Comparison of ENCODE assay signal across 8 mouse cellular contexts in genomic region chr11:120262356-120262901, GRCm38 (mm10). TPM values are rescaled to one million over a fixed set of nuclear protein-coding genes. Genes with fewer than 3 reads are reported as not detected.
DNase-seq lines count a peak whose midpoint lies in the region; ATAC-seq lines count a peak whose summit lies in the region.

No protein-coding gene starts in this region.

- no peak overlapping the region for H3K9ac ChIP-seq in intestine, embryonic 14.5 days (ENCODE audit: low read length)
- H3K9ac ChIP-seq in limb, embryonic 12.5 days (replicated peaks): no peak overlapping the region
- H3K9ac ChIP-seq in midbrain, embryonic 13.5 days (replicated peaks): no peak overlapping the region

- H3K4me2 ChIP-seq in intestine, embryonic 14.5 days (ENCODE audit: low read length): no peak overlapping the region
- H3K4me2 ChIP-seq in limb, embryonic 12.5 days: peak overlapping the region; percentile 22; the same call in 1 of the 2 replicates
- no peak overlapping the region for H3K4me2 ChIP-seq in midbrain, embryonic 13.5 days (replicated peaks)

- H3K4me1 ChIP-seq in intestine, embryonic 14.5 days (replicated peaks; ENCODE audit: control insufficient read depth, insufficient read depth, low read length): peaks cover 53% of the 10 kb centered on the region
- peaks cover 100% of the 10 kb centered on the region for H3K4me1 ChIP-seq in limb, embryonic 12.5 days (replicated peaks)
- H3K4me1 ChIP-seq in midbrain, embryonic 13.5 days (replicated peaks): peaks cover 100% of the 10 kb centered on the region

- no peaks in the 10 kb centered on the region for H3K9me3 ChIP-seq in intestine, embryonic 14.5 days (ENCODE audit: control insufficient read depth, low read length)
- H3K9me3 ChIP-seq in limb, embryonic 12.5 days: no peaks in the 10 kb centered on the region
- H3K9me3 ChIP-seq in midbrain, embryonic 13.5 days: no peaks in the 10 kb centered on the region

- DNase-seq in adrenal gland, adult (ENCODE audit: inconsistent age in 2 of 2, low spot score in 1 of 2): peak; percentile 78 to 91
- DNase-seq in adrenal gland, adult 8-10 months: no peak
- DNase-seq in cerebellum, postnatal 10 days: peak; percentile 97 to 98
- DNase-seq in gastrocnemius, postnatal 10 days: peak; percentile 84
- peak; percentile 88 for DNase-seq in intestine, embryonic 14.5 days (ENCODE audit: low spot score)
- DNase-seq in spleen, postnatal 10 days (ENCODE audit: low spot score in 2 of 2): peak; percentile 55 to 74

- H3K4me3 ChIP-seq in intestine, embryonic 14.5 days (ENCODE audit: low read depth, low read length): no peak overlapping the region
- H3K4me3 ChIP-seq in limb, embryonic 12.5 days (replicated peaks): no peak overlapping the region
- H3K4me3 ChIP-seq in midbrain, embryonic 13.5 days (replicated peaks): no peak overlapping the region

- ATAC-seq in intestine, embryonic 14.5 days (replicated peaks; ENCODE audit: low FRiP score, low TSS enrichment, low read depth): 0 out of 2 replicates have a peak, but pooled peaks have one; percentile 14
- no peak for ATAC-seq in limb, embryonic 12.5 days (ENCODE audit: insufficient number of reproducible peaks, insufficient read depth, low FRiP score, low TSS enrichment, low read depth)
- ATAC-seq in midbrain, embryonic 13.5 days: peak; percentile 37

- no peaks in the 10 kb centered on the region for H3K27me3 ChIP-seq in intestine, embryonic 14.5 days (replicated peaks; ENCODE audit: control insufficient read depth, insufficient read depth, low read length)
- no peaks in the 10 kb centered on the region for H3K27me3 ChIP-seq in limb, embryonic 12.5 days
- H3K27me3 ChIP-seq in midbrain, embryonic 13.5 days: no peaks in the 10 kb centered on the region

- H3K27ac ChIP-seq in intestine, embryonic 14.5 days (ENCODE audit: low read depth): peak overlapping the region; percentile 69; the same call in 1 of the 2 replicates
- peak overlapping the region; percentile 75 for H3K27ac ChIP-seq in limb, embryonic 12.5 days
- H3K27ac ChIP-seq in midbrain, embryonic 13.5 days: peak overlapping the region; percentile 75

- 31% methylated on average over 7 of the region's 8 CpGs for WGBS in intestine, embryonic 14.5 days
- WGBS in limb, embryonic 12.5 days: 40% methylated on average over 8 of the region's 8 CpGs
- 20% methylated on average over 8 of the region's 8 CpGs for WGBS in midbrain, embryonic 13.5 days

- H3K36me3 ChIP-seq in intestine, embryonic 14.5 days (ENCODE audit: control insufficient read depth, insufficient read depth, low read length): no peaks in the 10 kb centered on the region
- H3K36me3 ChIP-seq in limb, embryonic 12.5 days: peaks cover 26% of the 10 kb centered on the region
- H3K36me3 ChIP-seq in midbrain, embryonic 13.5 days: peaks cover 25% of the 10 kb centered on the region

RNA-seq across cellular contexts. Expression of gene Bahcc1, which starts 29.7 kb away (rescaled TPM):
- 10 to 100 TPM; 16.6 to 24.5 (median 19.5) TPM for total RNA-seq in adrenal gland, adult 8-10 months (2022)
- 10 to 100 TPM in 1 of 2 experiments, 1 to 10 TPM in 1; 6.4 to 10.5 TPM for total RNA-seq in gastrocnemius, postnatal 10 days (2021)
- 12.1 and 12.7 TPM in 2 replicates for polyA plus RNA-seq in intestine, embryonic 14.5 days (2014; fragmentation: Nextera tagmentation; extraction: Ambion mirVana)
- 18.3 and 18.5 TPM in 2 replicates for polyA plus RNA-seq in limb, embryonic 12.5 days (2016; fragmentation: Nextera tagmentation; extraction: Ambion mirVana)
- 17.4 and 19.5 TPM in 2 replicates for polyA plus RNA-seq in midbrain, embryonic 13.5 days (2015; fragmentation: Nextera tagmentation; extraction: Ambion mirVana)
